Mouse (Mus musculus): Measurements from ENCODE around the gene Troap.

DNA sequence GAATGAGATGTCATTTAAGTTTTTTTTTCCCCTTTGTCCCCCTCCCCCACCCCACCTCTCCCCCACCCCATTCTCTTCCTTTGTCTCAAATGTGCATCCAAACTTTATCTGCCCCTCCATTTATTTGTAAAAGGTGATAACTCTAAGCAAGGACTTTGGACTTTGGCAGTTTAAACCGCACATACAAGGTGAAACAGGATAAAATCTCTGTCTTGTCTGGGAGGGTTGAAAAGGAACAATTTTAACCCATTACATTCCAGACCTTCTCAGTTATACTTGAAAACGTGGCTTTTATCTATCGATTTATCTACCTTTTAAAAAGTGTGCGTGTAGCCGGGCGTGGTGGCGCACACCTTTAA is 40.7 kb downstream of the Troap start:
- no peak for TF ChIP-seq ZC3H11A (IDR thresholded peaks at IDR 0.05; ENCODE audit: borderline replicate concordance, low read depth, low read length)
- no peak for TF ChIP-seq MAFK (IDR thresholded peaks at IDR 0.05; ENCODE audit: insufficient read depth, low read depth, low read length)
- no peak for TF ChIP-seq HCFC1 (IDR thresholded peaks at IDR 0.05; ENCODE audit: borderline replicate concordance, insufficient read depth, low read length)
- no peak for TF ChIP-seq ZNF384 (IDR thresholded peaks at IDR 0.05; ENCODE audit: low read depth, low read length)
- TF ChIP-seq CHD2 (IDR thresholded peaks at IDR 0.05; ENCODE audit: low read depth, low read length), result no peak

All from ES-E14 (cell line).